Mouse (Mus musculus): ENCODE measurements at regions not wholly inside any gene's neighbourhood (a gene's known extent, or its start where the extent isn't known, plus 50 kb on each side); places are given as distances from the start of the nearest gene placed in this dataset.

- no peak for DNase-seq (ENCODE audit: low spot score)
These were observed 172.0 kb downstream of the Dcdc2c start for GRCm38 (mm10) chr12:28380203-28380602.

- no peak for DNase-seq (ENCODE audit: low spot score)
These were observed 174.2 kb downstream of the Dcdc2c start for GRCm38 (mm10) chr12:28377968-28378367.

GRCm38 (mm10) chr12:28377373-28377772 lies 174.8 kb downstream of the Dcdc2c start:
- no peak for DNase-seq (ENCODE audit: low spot score)

- no peak for DNase-seq (ENCODE audit: low spot score)
These were observed 175.4 kb downstream of the Dcdc2c start for GRCm38 (mm10) chr12:28376770-28377169.

- no peak for DNase-seq (ENCODE audit: low spot score)
These were observed 186.9 kb downstream of the Dcdc2c start for GRCm38 (mm10) chr12:28365304-28365703.

GRCm38 (mm10) chr12:28358737-28359333 lies 193.4 kb downstream of the Dcdc2c start:
- DNase-seq (ENCODE audit: low spot score), result no peak

- DNase-seq (ENCODE audit: low spot score), result no peak
These were observed 194.4 kb downstream of the Dcdc2c start for GRCm38 (mm10) chr12:28357764-28358163.

- DNase-seq (ENCODE audit: low spot score), result no peak
These were observed 199.1 kb downstream of the Dcdc2c start for GRCm38 (mm10) chr12:28353140-28353539.

GRCm38 (mm10) chr12:28352571-28352970 lies 199.6 kb downstream of the Dcdc2c start:
- no peak for DNase-seq (ENCODE audit: low spot score)

- DNase-seq (ENCODE audit: low spot score), result no peak
These were observed 209.5 kb downstream of the Dcdc2c start for GRCm38 (mm10) chr12:28342735-28343134.

- no peak for DNase-seq (ENCODE audit: low spot score)
These were observed 219.6 kb downstream of the Dcdc2c start for GRCm38 (mm10) chr12:28332591-28332990.

GRCm38 (mm10) chr12:28331843-28332242 lies 220.4 kb downstream of the Dcdc2c start:
- no peak for DNase-seq (ENCODE audit: low spot score)

- DNase-seq (ENCODE audit: low spot score), result no peak
These were observed 228.5 kb downstream of the Dcdc2c start for GRCm38 (mm10) chr12:28323659-28324058.

GRCm38 (mm10) chr12:28309226-28309625 lies 243.0 kb downstream of the Dcdc2c start:
- no peak for DNase-seq (ENCODE audit: low spot score)

- DNase-seq (ENCODE audit: low spot score), result no peak
These were observed 250.1 kb downstream of the Dcdc2c start for GRCm38 (mm10) chr12:28302038-28302581.

GRCm38 (mm10) chr12:28288376-28288896 lies 263.8 kb downstream of the Dcdc2c start:
- DNase-seq (ENCODE audit: low spot score), result no peak

- no peak for DNase-seq (ENCODE audit: low spot score)
These were observed 296.7 kb downstream of the Dcdc2c start for GRCm38 (mm10) chr12:28255524-28255923.

- DNase-seq (ENCODE audit: low spot score), result no peak
These were observed 301.7 kb downstream of the Dcdc2c start for GRCm38 (mm10) chr12:28250526-28250925.

GRCm38 (mm10) chr12:28248749-28249148 lies 303.4 kb downstream of the Dcdc2c start:
- no peak for DNase-seq (ENCODE audit: low spot score)

GRCm38 (mm10) chr12:28248287-28248686 lies 303.9 kb downstream of the Dcdc2c start:
- DNase-seq (ENCODE audit: low spot score), result no peak

- DNase-seq (ENCODE audit: low spot score), result no peak
These were observed 314.2 kb downstream of the Dcdc2c start for GRCm38 (mm10) chr12:28238016-28238415.

GRCm38 (mm10) chr12:28237041-28237440 lies 315.2 kb downstream of the Dcdc2c start:
- no peak for DNase-seq (ENCODE audit: low spot score)

- DNase-seq (ENCODE audit: low spot score), result no peak
These were observed 349.4 kb downstream of the Dcdc2c start for GRCm38 (mm10) chr12:28202847-28203246.

GRCm38 (mm10) chr12:28186695-28187094 lies 365.5 kb downstream of the Dcdc2c start:
- DNase-seq (ENCODE audit: low spot score), result no peak
